Mouse (Mus musculus) liver, embryonic 16.5 days (tissue): ENCODE results near the gene Atp2b2. TPM values are rescaled to one million over a fixed set of nuclear protein-coding genes. Genes with fewer than 3 reads are reported as not detected.

Experiments
- ATAC-seq: fragments of 200-750 bp; cut with Nextera tagmentation; 2 replicates; pipeline ENCODE4 v1.8.0; 2017; ENCODE audit warnings: low read depth, mild to moderate bottlenecking, moderate number of reproducible peaks, moderate library complexity
- H3K27ac ChIP-seq: fragments of 300-500 bp; sonication (generic); 2 replicates; pipeline ENCODE4 v1.5.1; 2014; ENCODE audit warnings: mild to moderate bottlenecking, low read length
- H3K27me3 ChIP-seq: fragments of 300-500 bp; sonication (generic); 2 replicates; pipeline ENCODE4 v1.6.1; 2014; ENCODE audit warnings: low read depth, low read length, mixed read lengths; ENCODE audit not compliant: control insufficient read depth, insufficient read depth
- H3K36me3 ChIP-seq: fragments of 300-500 bp; sonication (generic); 2 replicates; pipeline ENCODE4 v1.6.1; 2014; ENCODE audit warnings: mild to moderate bottlenecking; ENCODE audit not compliant: control insufficient read depth, insufficient read depth
- H3K4me1 ChIP-seq: fragments of 300-500 bp; sonication (generic); 2 replicates; pipeline ENCODE4 v1.6.1; 2014; ENCODE audit warnings: low read depth, low read length, mixed read lengths; ENCODE audit not compliant: control insufficient read depth
- H3K4me2 ChIP-seq: fragments of 300-500 bp; sonication (generic); 2 replicates; pipeline ENCODE4 v1.6.1; 2014; ENCODE audit warnings: low read depth, low read length, mixed read lengths
- H3K4me3 ChIP-seq: fragments of 300-500 bp; sonication (generic); 2 replicates; pipeline ENCODE4 v1.5.1; 2014; ENCODE audit warnings: low read depth, mild to moderate bottlenecking, low read length
- H3K9ac ChIP-seq: fragments of 300-500 bp; sonication (generic); 2 replicates; pipeline ENCODE4 v1.6.1; 2014; ENCODE audit warnings: low read depth, low read length
- H3K9me3 ChIP-seq: fragments of 300-500 bp; sonication (generic); replicated peaks from 2 replicates; pipeline ENCODE4 v1.6.1; 2016; ENCODE audit warnings: low read length; ENCODE audit not compliant: control insufficient read depth
- WGBS: fragments of 180-500 bp; shearing (Covaris S2); extraction: QIAGEN DNeasy Blood & Tissue Kit; methylation state at CpG from one replicate; pipeline ENCODE4 v1.1.7; 2014; ENCODE audit not compliant: insufficient replicate concordance; 5-methylcytosine and 5-hydroxymethylcytosine counted together
- polyA plus RNA-seq: library from polyadenylated mRNA; unstranded; fragments of >200 nt; fragmentation: Nextera tagmentation; extraction: Ambion mirVana; gene quantifications from 2 replicates; pipeline ENCODE4 v1.2.1, GENCODE M21; 2015

Atp2b2 gene
- polyA plus RNA-seq, 1 experiment from 2014 or later = 2.6 TPM

DNA sequence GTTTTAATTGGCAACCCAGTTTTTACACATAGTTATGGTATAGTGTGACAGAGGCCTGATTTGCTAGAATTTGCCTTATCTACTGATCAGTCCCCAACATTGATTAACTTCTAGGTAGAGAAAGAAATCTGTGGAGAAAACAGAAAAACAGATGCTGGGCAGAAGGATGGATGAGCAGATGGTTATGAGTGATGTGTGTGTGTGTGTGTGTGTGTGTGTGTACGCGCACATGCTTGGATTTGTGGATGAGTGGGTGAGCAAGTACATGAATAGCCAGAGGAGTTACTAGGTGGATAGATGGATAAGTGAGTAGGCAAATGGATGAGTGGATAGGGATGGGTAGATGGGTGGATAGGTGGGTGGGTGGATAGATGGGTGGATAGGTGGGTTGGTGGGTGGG lies 20.7 kb upstream of the Atp2b2 start:
- WGBS = 80% methylated on average over 2 of the region's 2 CpGs
- Histone ChIP-seq H3K36me3 (no peaks in the 10 kb centered on the region), H3K4me3 (no peak overlapping the region), H3K9ac (no peak overlapping the region), H3K27ac (no peak overlapping the region), H3K4me1 (no peaks in the 10 kb centered on the region), H3K27me3 (no peaks in the 10 kb centered on the region), H3K9me3 (no peaks in the 10 kb centered on the region), H3K4me2 (no peak overlapping the region)
- no peak for ATAC-seq

DNA sequence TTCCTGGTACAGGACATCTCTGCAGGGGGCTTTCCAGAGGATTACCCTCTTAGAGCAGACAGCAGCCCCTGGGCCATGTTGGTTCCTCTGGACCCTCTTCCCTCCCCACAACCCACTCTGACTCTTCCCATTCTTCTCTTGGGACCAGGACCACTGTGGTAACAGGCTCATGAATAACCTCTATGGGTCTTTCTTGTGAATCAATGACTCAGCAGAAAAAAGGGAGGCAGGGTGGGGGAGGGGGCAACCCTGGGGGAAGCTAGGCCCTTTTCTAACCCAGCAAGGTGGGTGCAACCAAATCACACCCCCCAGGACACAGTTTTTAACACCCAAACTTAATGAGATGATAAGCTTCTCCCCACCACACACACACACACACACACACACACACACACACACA lies 20.3 kb upstream of the Atp2b2 start:
- H3K4me1 ChIP-seq = no peaks in the 10 kb centered on the region
- H3K4me3 ChIP-seq = no peak overlapping the region
- ATAC-seq = no peak
- no peaks in the 10 kb centered on the region for H3K9me3 ChIP-seq
- H3K27ac ChIP-seq = no peak overlapping the region
- no peak overlapping the region for H3K9ac ChIP-seq
- H3K27me3 ChIP-seq = no peaks in the 10 kb centered on the region
- H3K36me3 ChIP-seq = no peaks in the 10 kb centered on the region
- no peak overlapping the region for H3K4me2 ChIP-seq

DNA sequence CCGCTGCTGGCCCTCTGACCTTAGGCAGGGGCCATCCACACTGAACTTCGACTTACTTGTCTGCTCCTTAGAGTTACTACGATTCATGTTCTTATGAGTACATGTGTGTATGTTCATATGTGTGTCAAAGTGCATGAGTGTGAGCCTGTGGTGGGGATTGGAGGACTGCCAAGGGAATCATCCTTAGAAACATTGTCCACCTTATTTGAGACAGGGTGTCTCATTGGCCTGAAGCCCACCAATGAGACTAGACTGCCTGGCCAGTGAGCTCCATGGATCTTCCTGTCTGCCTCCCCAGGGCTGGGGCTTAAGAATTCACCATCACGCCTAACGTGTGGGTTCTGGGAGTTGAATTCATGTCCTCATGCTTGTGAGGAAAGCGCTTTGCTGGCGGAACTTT lies 16.8 kb upstream of the Atp2b2 start:
- Histone ChIP-seq H3K36me3 (no peaks in the 10 kb centered on the region), H3K9me3 (no peaks in the 10 kb centered on the region), H3K4me2 (no peak overlapping the region), H3K4me3 (no peak overlapping the region), H3K4me1 (no peaks in the 10 kb centered on the region), H3K27ac (no peak overlapping the region), H3K27me3 (no peaks in the 10 kb centered on the region), H3K9ac (no peak overlapping the region)
- ATAC-seq = no peak
- WGBS = 64% methylated on average over 7 of the region's 7 CpGs

DNA sequence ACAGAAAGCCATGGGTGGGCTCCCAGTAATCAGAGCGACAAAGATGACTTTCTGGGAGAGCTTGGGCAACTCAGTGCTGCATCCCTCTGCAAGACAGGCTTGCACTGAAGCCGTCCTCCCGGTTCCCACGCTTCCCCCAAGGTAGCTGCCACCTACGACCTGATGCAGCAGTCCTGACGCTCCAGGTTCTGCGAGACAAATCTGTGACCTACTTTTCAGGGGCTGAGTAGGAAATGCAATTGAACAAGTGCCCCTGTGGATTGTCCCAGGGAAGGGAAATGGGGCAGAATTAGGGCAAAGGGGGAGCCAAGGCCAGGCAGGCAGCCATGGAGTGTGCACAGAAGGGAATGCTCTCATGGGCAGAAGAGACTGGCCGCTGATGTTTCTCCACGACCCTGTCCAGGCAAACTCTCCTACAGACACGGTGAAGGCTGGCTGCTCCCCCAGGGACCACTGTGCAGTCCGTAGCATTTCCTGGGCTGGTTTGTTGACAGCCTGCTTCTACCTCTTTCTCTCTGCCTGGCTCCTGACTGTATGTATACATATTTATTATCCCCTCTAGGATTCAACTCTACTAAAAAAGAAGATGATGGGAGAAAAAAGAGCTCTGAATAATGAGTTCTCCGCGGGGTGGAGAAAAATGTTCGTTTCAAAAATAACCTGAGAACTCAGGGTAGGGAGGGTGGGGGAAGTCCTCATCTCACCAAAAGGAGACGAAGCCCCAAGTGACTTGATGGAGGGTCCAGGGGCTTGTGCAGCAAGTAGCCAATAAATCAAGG lies 15.8 kb upstream of the Atp2b2 start:
- no peak for ATAC-seq
- Histone ChIP-seq H3K27ac (no peak overlapping the region), H3K4me2 (no peak overlapping the region), H3K9me3 (no peaks in the 10 kb centered on the region), H3K27me3 (no peaks in the 10 kb centered on the region), H3K9ac (no peak overlapping the region), H3K4me1 (no peaks in the 10 kb centered on the region), H3K36me3 (no peaks in the 10 kb centered on the region), H3K4me3 (no peak overlapping the region)
- 52% methylated on average over 15 of the region's 15 CpGs for WGBS

DNA sequence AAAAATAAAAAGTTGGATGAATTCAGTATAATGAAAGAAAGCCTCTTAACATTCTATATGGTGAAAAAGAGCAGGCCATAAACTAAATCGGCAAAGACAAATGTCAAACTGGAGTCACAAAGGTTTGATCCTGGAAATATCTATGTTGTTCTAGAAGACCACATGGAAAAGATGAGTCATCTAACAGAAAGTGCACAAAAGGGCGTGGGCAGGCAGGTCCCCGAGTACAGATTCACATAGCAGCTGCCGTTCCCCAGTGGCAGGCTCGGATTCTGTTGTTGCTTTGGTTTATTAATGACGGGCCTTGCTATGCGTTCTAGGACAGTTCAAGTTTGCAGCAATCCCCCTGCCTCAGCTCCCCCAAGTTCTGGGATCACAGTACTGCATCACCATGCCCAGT lies 12.9 kb upstream of the Atp2b2 start:
- Histone ChIP-seq H3K4me1 (no peaks in the 10 kb centered on the region), H3K9me3 (no peaks in the 10 kb centered on the region), H3K4me2 (no peak overlapping the region), H3K4me3 (no peak overlapping the region), H3K27ac (no peak overlapping the region), H3K27me3 (no peaks in the 10 kb centered on the region), H3K36me3 (no peaks in the 10 kb centered on the region), H3K9ac (no peak overlapping the region)
- ATAC-seq = no peak
- 65% methylated on average over 7 of the region's 7 CpGs for WGBS

DNA sequence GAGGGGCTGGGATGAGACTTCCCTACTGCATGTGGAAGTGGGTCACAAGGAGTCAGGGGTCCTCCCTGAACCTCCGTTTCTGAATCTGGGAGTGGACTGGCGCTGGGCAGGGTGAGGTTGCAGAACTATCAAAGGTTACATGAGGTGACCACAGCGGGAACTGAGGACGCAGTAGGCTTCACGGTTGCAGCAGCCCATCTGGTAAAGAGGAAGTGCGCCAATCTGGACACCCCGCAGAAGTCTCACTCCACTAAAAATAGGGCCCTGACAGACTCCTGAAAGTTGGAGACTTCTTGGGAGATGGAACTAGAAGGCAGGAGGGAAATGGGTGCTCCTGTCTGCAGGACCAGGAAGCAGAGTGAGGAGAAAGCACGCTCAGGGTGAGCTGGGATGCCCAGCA lies 2.5 kb upstream of the Atp2b2 start:
- no peaks in the 10 kb centered on the region for H3K4me1 ChIP-seq
- no peak overlapping the region for H3K4me2 ChIP-seq
- peaks cover 45% of the 10 kb centered on the region for H3K27me3 ChIP-seq
- H3K36me3 ChIP-seq = no peaks in the 10 kb centered on the region
- H3K9ac ChIP-seq = no peak overlapping the region
- H3K4me3 ChIP-seq = no peak overlapping the region
- H3K27ac ChIP-seq = no peak overlapping the region
- H3K9me3 ChIP-seq = no peaks in the 10 kb centered on the region
- no peak for ATAC-seq
- 52% methylated on average over 8 of the region's 8 CpGs for WGBS

DNA sequence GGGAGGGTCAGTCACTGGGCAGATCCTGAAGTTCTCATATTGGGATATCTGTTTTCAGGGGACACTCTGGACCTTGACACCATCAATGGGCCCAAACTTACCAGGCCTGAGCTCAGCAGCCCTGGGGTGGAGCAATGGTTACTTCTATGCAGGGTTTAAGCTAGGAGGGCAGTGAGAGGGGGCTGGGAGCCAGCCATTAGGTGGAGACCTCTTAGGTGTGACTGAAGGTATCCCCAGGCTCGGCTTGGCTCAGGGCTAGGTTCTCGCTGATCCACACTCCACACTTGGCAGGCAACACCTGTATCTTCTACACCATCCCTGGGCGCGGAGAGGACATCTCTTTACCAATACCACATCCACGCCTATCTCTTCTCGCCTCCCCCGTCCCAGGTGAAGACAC lies 423 bp upstream of the Atp2b2 start:
- ATAC-seq = no peak
- WGBS = 49% methylated on average over 7 of the region's 7 CpGs

DNA sequence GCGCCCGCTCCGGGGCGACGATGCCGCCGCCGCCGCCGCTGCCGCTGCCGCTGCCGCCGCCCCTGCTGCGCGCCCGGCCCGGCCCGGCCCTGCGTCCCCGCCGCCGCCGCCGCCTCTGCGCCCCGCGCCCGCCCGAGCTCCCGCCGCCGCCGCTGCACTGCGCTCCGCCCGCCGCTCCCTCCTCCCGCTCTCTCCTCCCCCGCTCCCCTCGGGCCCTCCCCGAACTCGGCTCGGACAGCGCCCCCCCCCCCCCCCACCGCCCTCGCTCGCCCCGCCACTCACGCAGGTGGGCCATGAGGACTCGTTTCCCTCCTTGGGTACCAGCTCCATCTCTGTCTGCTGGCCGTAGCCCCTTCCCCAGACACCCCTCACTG lies 515 bp downstream of the Atp2b2 start:
- no peaks in the 10 kb centered on the region for H3K36me3 ChIP-seq
- H3K27me3 ChIP-seq = peaks cover 50% of the 10 kb centered on the region
- no peak overlapping the region for H3K27ac ChIP-seq
- H3K4me3 ChIP-seq = no peak overlapping the region
- ATAC-seq = no peak
- WGBS = 8% methylated on average over 4 of the region's 52 CpGs
- H3K9ac ChIP-seq = no peak overlapping the region
- H3K4me2 ChIP-seq = no peak overlapping the region
- H3K4me1 ChIP-seq = no peaks in the 10 kb centered on the region
- no peaks in the 10 kb centered on the region for H3K9me3 ChIP-seq

More for the DNA sequence above, 423 bp upstream of the Atp2b2 start:
- H3K27me3 ChIP-seq = peaks cover 49% of the 10 kb centered on the region
- no peaks in the 10 kb centered on the region for H3K9me3 ChIP-seq
- no peak overlapping the region for H3K9ac ChIP-seq
- H3K4me2 ChIP-seq = no peak overlapping the region
- no peaks in the 10 kb centered on the region for H3K36me3 ChIP-seq
- H3K4me3 ChIP-seq = no peak overlapping the region
- H3K27ac ChIP-seq = no peak overlapping the region
- no peaks in the 10 kb centered on the region for H3K4me1 ChIP-seq

- no peak overlapping the region for H3K4me2 ChIP-seq
- WGBS = 5% methylated on average over 38 of the region's 39 CpGs
Observed at GRCm38 (mm10) chr6:114041097-114041910, 1.1 kb downstream of the Atp2b2 start.

More at GRCm38 (mm10) chr6:114041097-114041910, 1.1 kb downstream of the Atp2b2 start:
- Histone ChIP-seq H3K27ac (no peak overlapping the region), H3K4me1 (no peaks in the 10 kb centered on the region), H3K9ac (no peak overlapping the region), H3K27me3 (peaks cover 50% of the 10 kb centered on the region), H3K9me3 (no peaks in the 10 kb centered on the region), H3K36me3 (no peaks in the 10 kb centered on the region), H3K4me3 (no peak overlapping the region)
- no peak for ATAC-seq
